Mouse (Mus musculus): ENCODE results near the gene Atp11b. TPM values are rescaled to one million over a fixed set of nuclear protein-coding genes. Genes with fewer than 3 reads are reported as not detected.

Atp11b gene
- 31.2 and 33.9 TPM in 2 replicates for polyA plus RNA-seq (2015; fragmentation: Nextera tagmentation; extraction: Ambion mirVana)

DNA sequence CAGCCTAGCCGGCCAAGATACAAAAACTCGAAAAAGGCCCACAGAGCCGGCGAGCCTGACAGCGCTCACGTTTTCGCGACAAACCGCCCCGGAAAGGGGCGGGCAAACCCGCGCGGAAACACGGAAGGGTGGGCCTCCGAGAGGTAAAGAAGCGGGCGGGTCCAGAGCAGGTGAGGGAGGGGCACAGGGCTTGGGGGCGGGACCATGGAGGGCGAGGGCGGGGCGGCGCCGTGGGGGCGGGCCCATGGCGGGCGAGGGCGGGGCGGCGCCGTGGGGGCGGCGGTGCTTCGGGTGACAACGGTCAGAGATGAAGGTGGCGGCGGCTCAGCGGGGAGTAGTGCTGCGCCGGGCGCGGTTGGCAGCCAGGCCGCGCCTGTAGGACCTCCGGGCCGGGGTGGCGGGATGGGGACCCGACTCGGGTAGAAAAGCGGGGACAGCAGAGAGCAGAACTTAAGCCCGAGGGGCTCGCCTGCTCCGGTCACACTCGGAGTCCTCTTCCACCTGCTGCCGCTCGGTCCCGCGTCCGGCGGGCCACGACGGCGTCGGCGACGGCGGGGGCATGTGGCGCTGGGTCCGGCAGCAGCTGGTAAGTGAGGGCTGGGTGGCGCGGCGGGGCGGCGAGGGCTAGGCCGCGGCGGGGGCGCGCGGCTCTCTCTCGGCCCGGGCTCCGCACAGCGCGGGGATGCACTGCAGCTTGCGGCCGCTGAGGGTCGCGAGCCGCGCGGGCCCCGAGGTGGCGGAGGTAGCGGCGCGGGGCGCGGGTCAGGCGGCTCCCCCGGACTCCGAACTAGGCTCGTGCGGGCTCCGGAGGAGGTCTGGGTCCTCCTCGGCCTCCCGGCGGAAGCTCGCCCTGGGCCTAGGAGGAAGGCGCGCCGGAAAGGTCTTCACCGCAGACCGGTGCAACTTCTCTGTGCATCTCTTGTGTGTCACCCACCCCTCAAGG lies at the start of gene Atp11b:
Atp11b (plus strand) TSS at position 282 of the 943 bp plus-strand sequence.
- Histone ChIP-seq H3K27me3 (no peaks in the 10 kb centered on the region), H3K36me3 (no peaks in the 10 kb centered on the region), H3K27ac (peak within 1 kb of the TSS; percentile 89), H3K4me2 (peak within 1 kb of the TSS; percentile 64), H3K4me1 (0 out of 2 replicates have a peak, but pooled peaks cover 2% of the 10 kb centered on the region), H3K9ac (peak within 1 kb of the TSS; percentile 90), H3K9me3 (no peaks in the 10 kb centered on the region), H3K4me3 (peak within 1 kb of the TSS; percentile 89)
- under 1% methylated on average over 89 of the region's 114 CpGs for WGBS
- peak; percentile 94 for ATAC-seq (ENCODE audit: insufficient number of reproducible peaks, insufficient read depth, low FRiP score, low TSS enrichment, low read depth)

DNA sequence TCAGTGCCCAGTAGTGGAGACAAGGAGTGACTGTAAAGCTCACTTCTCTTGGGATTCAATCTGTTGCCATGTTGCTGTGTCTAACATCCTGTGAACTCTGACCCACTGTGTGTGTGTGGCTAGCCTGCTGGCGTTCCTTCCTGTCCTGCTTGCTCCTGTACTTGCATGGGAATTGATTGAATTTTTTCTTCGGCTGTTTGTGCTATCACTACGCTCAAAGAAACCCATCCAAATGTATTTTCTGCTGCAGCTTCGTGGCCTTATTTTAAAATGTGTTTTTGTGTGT lies 49.6 kb upstream of the Atp11b start:
- ATAC-seq (ENCODE audit: insufficient number of reproducible peaks, insufficient read depth, low FRiP score, low TSS enrichment, low read depth) = no peak
- H3K27ac ChIP-seq = no peak overlapping the region
- H3K27me3 ChIP-seq = no peaks in the 10 kb centered on the region
- 73% methylated on average over 4 of the region's 4 CpGs for WGBS
- H3K4me1 ChIP-seq = no peaks in the 10 kb centered on the region
- no peak overlapping the region for H3K4me3 ChIP-seq
- no peak overlapping the region for H3K9ac ChIP-seq
- H3K9me3 ChIP-seq = no peaks in the 10 kb centered on the region
- H3K36me3 ChIP-seq = no peaks in the 10 kb centered on the region
- no peak overlapping the region for H3K4me2 ChIP-seq

DNA sequence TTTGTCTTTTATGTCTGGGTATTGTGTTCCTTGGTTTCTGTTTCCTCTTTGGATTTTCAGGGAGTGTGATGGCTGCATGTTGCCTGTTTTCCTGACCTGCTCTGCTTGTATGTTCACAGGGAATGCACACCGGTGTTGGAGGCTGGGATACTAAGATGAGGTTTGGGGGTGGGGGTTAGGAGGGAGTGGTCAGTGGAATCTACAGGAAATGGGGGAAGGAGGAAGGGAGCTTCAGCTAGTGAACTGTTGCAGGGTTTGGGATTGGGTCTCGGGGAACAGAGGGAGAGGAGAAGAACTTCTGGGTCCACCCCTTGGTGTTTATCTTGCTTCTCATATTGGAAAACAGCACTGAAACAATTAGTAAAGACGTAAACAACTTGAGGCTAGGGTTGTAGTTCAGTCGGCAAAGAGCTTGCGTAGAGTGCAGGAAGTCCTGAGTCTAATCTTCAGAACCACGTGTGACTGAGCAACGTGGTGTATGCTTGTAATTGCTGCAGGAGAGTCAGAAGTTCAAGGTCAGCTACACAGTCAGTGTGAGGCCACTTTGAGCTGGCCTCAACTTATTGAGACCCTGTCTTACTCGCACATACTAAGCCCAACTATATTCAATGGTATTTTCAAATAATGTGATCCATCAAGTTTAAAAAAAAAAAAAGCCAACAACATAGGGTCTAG lies 34.2 kb upstream of the Atp11b start:
- no peak overlapping the region for H3K4me2 ChIP-seq
- no peaks in the 10 kb centered on the region for H3K36me3 ChIP-seq
- no peaks in the 10 kb centered on the region for H3K4me1 ChIP-seq
- no peak overlapping the region for H3K27ac ChIP-seq
- ATAC-seq (ENCODE audit: insufficient number of reproducible peaks, insufficient read depth, low FRiP score, low TSS enrichment, low read depth) = no peak
- H3K9me3 ChIP-seq = no peaks in the 10 kb centered on the region
- no peak overlapping the region for H3K4me3 ChIP-seq
- 67% methylated on average over 8 of the region's 8 CpGs for WGBS
- no peak overlapping the region for H3K9ac ChIP-seq
- H3K27me3 ChIP-seq = no peaks in the 10 kb centered on the region

DNA sequence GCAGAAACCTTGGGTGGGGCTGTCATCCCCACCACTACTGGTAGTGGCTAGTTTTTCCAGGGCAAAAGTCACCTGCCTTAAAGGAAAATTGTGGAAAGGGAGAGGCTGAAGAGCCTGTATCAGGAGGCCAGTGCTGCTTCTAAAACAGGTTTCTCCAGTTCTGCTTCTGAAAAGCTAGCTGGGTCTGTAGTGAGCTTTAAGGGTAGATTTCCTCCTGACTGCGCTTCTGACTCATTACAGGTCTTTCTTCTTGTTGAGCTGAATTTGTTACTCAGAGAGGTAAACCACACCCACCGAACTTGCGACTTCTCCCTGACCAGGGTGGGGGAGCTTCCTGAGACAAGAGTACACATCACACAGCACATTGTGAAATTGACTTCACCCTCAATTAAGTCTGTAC lies 33.1 kb upstream of the Atp11b start:
- Histone ChIP-seq H3K9me3 (no peaks in the 10 kb centered on the region), H3K4me2 (no peak overlapping the region), H3K27me3 (no peaks in the 10 kb centered on the region), H3K4me1 (no peaks in the 10 kb centered on the region), H3K4me3 (no peak overlapping the region), H3K27ac (0 out of 2 replicates have a peak overlapping the region, but pooled peaks have one; percentile 28), H3K36me3 (no peaks in the 10 kb centered on the region), H3K9ac (no peak overlapping the region)
- WGBS = 43% methylated on average over 3 of the region's 3 CpGs
- no peak for ATAC-seq (ENCODE audit: insufficient number of reproducible peaks, insufficient read depth, low FRiP score, low TSS enrichment, low read depth)

DNA sequence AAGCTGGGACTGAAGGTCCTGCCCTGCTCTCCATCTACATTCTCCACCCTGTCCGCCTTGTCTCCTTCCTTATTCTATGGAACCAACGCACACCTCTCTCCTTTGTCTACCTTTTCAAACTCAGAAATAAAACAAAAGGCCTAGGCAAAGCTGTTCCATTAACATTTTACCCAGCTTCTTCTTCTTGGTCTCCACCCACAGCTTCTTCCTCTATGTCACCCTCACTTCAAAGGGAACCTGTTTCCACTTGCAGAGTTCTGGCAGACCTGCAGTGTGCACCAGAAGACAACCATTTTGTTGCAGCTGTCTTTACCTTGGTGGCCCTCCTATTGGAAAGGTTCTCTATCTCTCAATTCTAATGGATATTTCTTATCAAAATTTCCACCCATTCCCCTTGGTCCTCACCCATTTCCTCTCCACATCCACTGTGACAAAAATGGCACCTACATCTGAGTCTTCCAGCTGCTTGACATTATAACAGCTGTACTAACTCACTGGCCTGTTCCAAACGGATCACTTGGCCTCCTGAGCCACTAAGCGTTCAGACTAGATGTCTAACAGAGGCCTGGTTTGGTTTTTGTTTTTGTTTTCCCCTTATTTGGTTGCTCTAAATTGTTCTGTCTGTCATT lies 32.0 kb upstream of the Atp11b start:
- H3K4me3 ChIP-seq = no peak overlapping the region
- H3K27ac ChIP-seq = no peak overlapping the region
- WGBS = 75% methylated on average over 4 of the region's 4 CpGs
- no peaks in the 10 kb centered on the region for H3K27me3 ChIP-seq
- ATAC-seq (ENCODE audit: insufficient number of reproducible peaks, insufficient read depth, low FRiP score, low TSS enrichment, low read depth) = no peak
- no peaks in the 10 kb centered on the region for H3K9me3 ChIP-seq
- no peaks in the 10 kb centered on the region for H3K36me3 ChIP-seq
- no peaks in the 10 kb centered on the region for H3K4me1 ChIP-seq
- no peak overlapping the region for H3K9ac ChIP-seq
- H3K4me2 ChIP-seq = no peak overlapping the region

DNA sequence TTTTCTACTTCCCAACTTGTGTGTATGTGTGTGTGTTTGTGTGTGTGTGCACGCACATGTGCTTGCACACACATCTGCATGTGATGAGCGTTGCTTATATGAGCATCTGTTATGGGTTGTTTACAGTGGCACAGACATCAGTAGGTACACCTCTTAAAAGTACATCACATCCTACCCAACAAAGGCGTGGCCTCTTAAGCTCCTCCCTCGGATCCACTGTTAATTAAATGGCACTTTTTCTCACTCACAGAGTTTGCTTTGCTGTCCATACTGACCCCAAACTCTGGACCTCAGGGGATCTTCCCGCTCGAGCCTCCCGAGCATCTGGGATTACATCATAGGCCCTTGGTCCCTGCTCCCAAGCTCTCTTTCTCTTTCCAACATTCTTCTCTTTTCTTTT lies 31.1 kb upstream of the Atp11b start:
- H3K4me3 ChIP-seq = no peak overlapping the region

DNA sequence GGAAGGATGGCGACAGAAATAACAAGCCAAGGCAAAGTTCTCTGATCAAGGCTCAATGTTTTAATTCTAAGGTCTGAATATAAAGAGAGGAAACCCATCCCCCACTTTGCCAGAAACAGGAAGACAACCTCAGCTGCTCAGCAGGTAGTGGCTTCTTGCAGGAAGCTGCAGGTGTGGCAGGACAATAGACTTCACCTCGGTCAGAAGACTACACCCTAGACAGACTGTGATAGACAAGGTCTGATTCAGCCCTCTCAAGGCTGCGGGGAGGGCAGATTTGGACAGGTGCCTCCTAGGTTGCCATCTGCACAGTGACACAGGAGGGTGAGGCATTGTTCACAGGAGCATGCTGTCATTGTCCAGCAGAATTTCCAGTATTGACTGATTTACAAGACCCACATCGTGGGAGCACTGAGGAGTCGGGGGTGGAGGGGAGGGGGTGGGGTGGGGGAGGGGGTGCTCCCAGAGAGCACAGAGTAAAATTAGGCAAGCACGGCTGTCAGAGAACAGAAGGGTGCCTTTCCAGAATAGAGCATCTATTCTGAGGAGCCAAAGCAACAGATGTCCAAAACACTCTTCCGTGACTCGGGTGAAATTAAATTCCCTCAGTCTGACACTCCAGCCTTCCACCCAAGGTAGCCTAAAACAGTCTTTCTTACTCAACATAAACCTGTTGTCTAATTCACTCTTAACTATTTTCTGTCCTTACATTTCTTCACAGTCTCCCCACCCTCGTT lies 30.2 kb upstream of the Atp11b start:
- WGBS = 65% methylated on average over 9 of the region's 9 CpGs
- Histone ChIP-seq H3K4me1 (no peaks in the 10 kb centered on the region), H3K27ac (no peak overlapping the region)

More for the DNA sequence above, 31.1 kb upstream of the Atp11b start:
- Histone ChIP-seq H3K27ac (no peak overlapping the region), H3K9ac (no peak overlapping the region), H3K36me3 (no peaks in the 10 kb centered on the region), H3K4me1 (no peaks in the 10 kb centered on the region), H3K9me3 (no peaks in the 10 kb centered on the region), H3K27me3 (no peaks in the 10 kb centered on the region), H3K4me2 (no peak overlapping the region)
- WGBS = 91% methylated on average over 7 of the region's 7 CpGs
- ATAC-seq (ENCODE audit: insufficient number of reproducible peaks, insufficient read depth, low FRiP score, low TSS enrichment, low read depth) = no peak

DNA sequence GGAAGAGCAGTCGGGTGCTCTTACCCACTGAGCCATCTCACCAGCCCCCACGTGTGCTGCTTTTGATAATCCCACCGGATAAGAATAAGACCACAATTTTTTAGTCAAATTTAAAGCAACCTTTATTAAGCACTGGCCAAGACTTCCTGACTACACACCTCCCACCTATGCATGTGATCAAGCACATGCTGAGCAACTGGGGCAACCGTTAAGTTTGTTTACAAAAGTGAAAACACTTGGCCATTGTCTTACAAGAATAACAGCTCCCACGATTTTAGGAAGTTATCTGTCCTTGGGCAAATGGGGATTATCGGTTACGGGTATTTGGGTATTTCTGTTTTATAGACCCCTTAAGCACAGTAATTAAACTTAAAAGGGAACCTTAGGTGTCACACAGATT lies 28.8 kb upstream of the Atp11b start:
- H3K27ac ChIP-seq = no peak overlapping the region
- WGBS = 40% methylated on average over 7 of the region's 7 CpGs
- no peaks in the 10 kb centered on the region for H3K4me1 ChIP-seq
- H3K36me3 ChIP-seq = no peaks in the 10 kb centered on the region
- no peaks in the 10 kb centered on the region for H3K27me3 ChIP-seq
- no peak for ATAC-seq (ENCODE audit: insufficient number of reproducible peaks, insufficient read depth, low FRiP score, low TSS enrichment, low read depth)
- H3K4me2 ChIP-seq = no peak overlapping the region
- no peak overlapping the region for H3K4me3 ChIP-seq
- H3K9ac ChIP-seq = no peak overlapping the region
- H3K9me3 ChIP-seq = no peaks in the 10 kb centered on the region

More for the DNA sequence above, 30.2 kb upstream of the Atp11b start:
- no peak overlapping the region for H3K9ac ChIP-seq
- no peaks in the 10 kb centered on the region for H3K9me3 ChIP-seq
- H3K4me3 ChIP-seq = no peak overlapping the region
- no peaks in the 10 kb centered on the region for H3K36me3 ChIP-seq
- H3K4me2 ChIP-seq = no peak overlapping the region
- no peak for ATAC-seq (ENCODE audit: insufficient number of reproducible peaks, insufficient read depth, low FRiP score, low TSS enrichment, low read depth)
- no peaks in the 10 kb centered on the region for H3K27me3 ChIP-seq

DNA sequence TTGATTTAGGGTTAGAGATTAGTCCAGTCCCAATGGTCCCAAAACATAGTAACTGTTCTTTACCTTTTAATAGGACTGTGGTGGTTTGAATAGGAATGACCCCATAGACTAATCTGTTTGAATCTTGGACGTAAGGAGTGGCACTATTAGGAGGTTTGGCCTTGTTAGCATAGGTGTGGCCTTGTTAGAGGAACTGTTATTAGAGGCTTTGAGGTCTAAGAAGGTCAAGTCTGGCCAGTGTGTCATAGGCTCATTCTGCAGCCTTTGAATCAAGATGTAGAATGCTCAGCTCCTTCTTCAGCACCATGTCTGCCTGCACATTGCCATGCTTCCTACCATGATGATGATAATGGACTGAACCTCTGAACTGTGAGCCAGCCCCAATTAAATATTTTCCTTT lies 27.0 kb upstream of the Atp11b start:
- Histone ChIP-seq H3K4me2 (no peak overlapping the region), H3K27me3 (no peaks in the 10 kb centered on the region), H3K27ac (no peak overlapping the region), H3K36me3 (no peaks in the 10 kb centered on the region), H3K4me1 (peaks cover 3% of the 10 kb centered on the region; the same call in 1 of the 2 replicates), H3K9ac (no peak overlapping the region), H3K4me3 (no peak overlapping the region), H3K9me3 (no peaks in the 10 kb centered on the region)
- WGBS = 80% methylated on average over 1 of the region's 1 CpGs
- ATAC-seq (ENCODE audit: insufficient number of reproducible peaks, insufficient read depth, low FRiP score, low TSS enrichment, low read depth) = no peak

DNA sequence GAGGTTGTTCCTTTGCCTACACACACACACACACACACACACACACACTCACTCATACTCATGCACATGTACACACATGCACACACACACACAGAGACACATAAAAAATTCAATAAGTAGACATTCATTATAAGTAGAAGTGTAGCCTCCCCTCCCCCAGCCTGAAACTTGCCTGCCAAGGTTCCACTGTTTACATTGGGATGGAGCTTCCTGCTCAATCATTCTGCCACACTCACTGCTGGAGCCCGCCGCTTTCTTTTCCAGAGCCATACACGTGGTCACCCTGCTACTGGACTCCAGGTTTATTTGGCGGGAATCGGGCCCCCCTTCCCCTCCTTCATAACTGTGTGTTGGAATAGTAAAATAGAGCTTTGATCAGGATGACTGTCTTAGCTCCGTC lies 24.4 kb upstream of the Atp11b start:
- ATAC-seq (ENCODE audit: insufficient number of reproducible peaks, insufficient read depth, low FRiP score, low TSS enrichment, low read depth) = no peak
- Histone ChIP-seq H3K36me3 (no peaks in the 10 kb centered on the region), H3K4me2 (no peak overlapping the region), H3K9me3 (no peaks in the 10 kb centered on the region), H3K9ac (no peak overlapping the region), H3K27ac (no peak overlapping the region), H3K4me3 (no peak overlapping the region), H3K4me1 (peaks cover 3% of the 10 kb centered on the region; the same call in 1 of the 2 replicates), H3K27me3 (no peaks in the 10 kb centered on the region)
- WGBS = 74% methylated on average over 6 of the region's 6 CpGs

All from embryonic facial prominence, embryonic 13.5 days (tissue).